Mouse (Mus musculus) C2C12 (cell line): Measurements from ENCODE around the gene Kdm4b. TPM values are rescaled to one million over a fixed set of nuclear protein-coding genes. Genes with fewer than 3 reads are reported as not detected.
A peak's percentile ranks its signal among the peaks of the same experiment; 100 is the strongest.

Source experiments
- H3K27me3 ChIP-seq: one replicate; pipeline ENCODE4 v1.6.1; 2011; ENCODE audit not compliant: control insufficient read depth, insufficient read depth, insufficient read length
- H3K36me3 ChIP-seq: one replicate; pipeline ENCODE4 v1.6.1; 2011; ENCODE audit not compliant: control insufficient read depth, insufficient read depth
- H3K4me3 ChIP-seq: one replicate; pipeline ENCODE4 v1.5.1; 2011; ENCODE audit warnings: mild to moderate bottlenecking, control low read depth; ENCODE audit not compliant: poor library complexity, insufficient read depth, severe bottlenecking
- H3K79me2 ChIP-seq: one replicate; pipeline ENCODE4 v1.6.1; 2011; ENCODE audit not compliant: control insufficient read depth, insufficient read depth
- H3K79me3 ChIP-seq: one replicate; pipeline ENCODE4 v1.6.1; 2011; ENCODE audit warnings: low read depth, control low read depth
- H3ac ChIP-seq: one replicate; pipeline ENCODE3; 2011; ENCODE audit warnings: low read depth; ENCODE audit not compliant: control insufficient read depth, insufficient read length
- CEBPB ChIP-seq: IDR thresholded peaks from one replicate; pipeline ENCODE4 v1.6.1; 2011; ENCODE audit warnings: low read depth, mild to moderate bottlenecking, control low read depth, moderate library complexity
- CTCF ChIP-seq: IDR thresholded peaks from one replicate; pipeline ENCODE4 v1.5.1; 2011; ENCODE audit not compliant: control insufficient read depth, insufficient read depth, insufficient read length
- FOSL1 ChIP-seq: IDR thresholded peaks from one replicate; pipeline ENCODE4 v1.8.0; 2011; ENCODE audit warnings: mild to moderate bottlenecking, low read length; ENCODE audit not compliant: poor library complexity, insufficient read depth, severe bottlenecking
- MAX ChIP-seq: IDR thresholded peaks from one replicate; pipeline ENCODE4 v1.6.1; 2011; ENCODE audit warnings: mild to moderate bottlenecking, control low read depth
- MYOD1 ChIP-seq: IDR thresholded peaks from one replicate; pipeline ENCODE4 v1.6.1; 2011; ENCODE audit warnings: low read depth; ENCODE audit not compliant: control insufficient read depth, insufficient read length
- MYOG ChIP-seq: IDR thresholded peaks from one replicate; pipeline ENCODE4 v1.6.1; 2011; ENCODE audit not compliant: control insufficient read depth, insufficient read length; ENCODE audit errors: extremely low read depth
- USF1 ChIP-seq: IDR thresholded peaks from one replicate; pipeline ENCODE4 v1.6.1; 2011; ENCODE audit warnings: low read depth, mild to moderate bottlenecking, control low read depth, moderate library complexity
- long read RNA-seq, 2 experiments: library from polyadenylated mRNA; unstranded; transcript quantifications; one replicate each; pipeline ENCODE4 v2.0.0; 2019 to 2020
- polyA plus RNA-seq: library from polyadenylated mRNA; unstranded; fragments of >200 nt; fragmentation: generic; extraction: Trizol; gene quantifications from one replicate; pipeline ENCODE4 v1.2.1, GENCODE M21; 2012; ENCODE audit warnings: missing spikeins

Kdm4b gene
- 10.1 TPM for polyA plus RNA-seq
- long read RNA-seq, experiment 1, full-length matches to known transcripts = 2 of 8 reads
- long read RNA-seq, experiment 1, partial matches to known transcripts = 1 of 8 reads
- long read RNA-seq, experiment 1, other reads (novel, unspliced or antisense) = 5 of 8 reads
- long read RNA-seq, experiment 2, full-length matches to known transcripts = 55 of 137 reads
- long read RNA-seq, experiment 2, partial matches to known transcripts = 7 of 137 reads
- long read RNA-seq, experiment 2, other reads (novel, unspliced or antisense) = 75 of 137 reads

GRCm38 (mm10) chr17:56325450-56326152 is at the start of gene Kdm4b:
Kdm4b (plus strand) TSS chr17:56326062.
- Histone ChIP-seq H3K4me3 (peak within 1 kb of the TSS; percentile 46), H3ac (peak within 1 kb of the TSS; percentile 82), H3K27me3 (no peaks in the 10 kb centered on the region), H3K36me3 (peaks cover 19% of the 10 kb centered on the region), H3K79me2 (peaks cover 25% of the 10 kb centered on the region), H3K79me3 (peaks cover 4% of the 10 kb centered on the region)
- TF ChIP-seq MAX (peak; percentile 83), FOSL1 (no peak), USF1 (peak; percentile 91)

- H3K79me3 ChIP-seq = peaks cover 5% of the 10 kb centered on the region
- peak within 1 kb of the TSS; percentile 74 for H3ac ChIP-seq
- peaks cover 10% of the 10 kb centered on the region for H3K36me3 ChIP-seq
- H3K79me2 ChIP-seq = peaks cover 15% of the 10 kb centered on the region
- H3K27me3 ChIP-seq = no peaks in the 10 kb centered on the region
- TF ChIP-seq CTCF (no peak), FOSL1 (peak; percentile 50), CEBPB (no peak), MYOD1 (no peak), MAX (peak; percentile 91), USF1 (peak; percentile 73)
- peak within 1 kb of the TSS; percentile 45 for H3K4me3 ChIP-seq
Measured at GRCm38 (mm10) chr17:56276643-56277566, 49.0 kb upstream of the Kdm4b start, which contains the start of gene Ticam1. Ticam1 (minus strand) TSS chr17:56276786.

- peaks cover 5% of the 10 kb centered on the region for H3K79me3 ChIP-seq
- H3ac ChIP-seq = no peak overlapping the region
Measured at GRCm38 (mm10) chr17:56277567-56277893, 48.3 kb upstream of the Kdm4b start.

GRCm38 (mm10) chr17:56278340-56278739 is 47.5 kb upstream of the Kdm4b start:
- TF ChIP-seq CTCF (no peak), MYOG (no peak), FOSL1 (no peak), CEBPB (no peak), MAX (no peak), USF1 (no peak), MYOD1 (no peak)
- Histone ChIP-seq H3K79me3 (peaks cover 5% of the 10 kb centered on the region), H3K36me3 (peaks cover 8% of the 10 kb centered on the region), H3K4me3 (no peak overlapping the region), H3K27me3 (no peaks in the 10 kb centered on the region), H3K79me2 (peaks cover 15% of the 10 kb centered on the region), H3ac (no peak overlapping the region)

More at GRCm38 (mm10) chr17:56277567-56277893, 48.3 kb upstream of the Kdm4b start:
- no peaks in the 10 kb centered on the region for H3K27me3 ChIP-seq
- H3K36me3 ChIP-seq = peaks cover 8% of the 10 kb centered on the region
- peaks cover 15% of the 10 kb centered on the region for H3K79me2 ChIP-seq
- TF ChIP-seq MYOD1 (no peak), MAX (no peak), MYOG (no peak), CTCF (no peak), CEBPB (no peak), USF1 (no peak), FOSL1 (no peak)
- no peak overlapping the region for H3K4me3 ChIP-seq

GRCm38 (mm10) chr17:56279481-56280155 is 46.2 kb upstream of the Kdm4b start:
- TF ChIP-seq MYOD1 (no peak), MAX (no peak), CTCF (no peak), FOSL1 (no peak), USF1 (no peak), MYOG (no peak), CEBPB (no peak)
- H3K27me3 ChIP-seq = no peaks in the 10 kb centered on the region
- no peak overlapping the region for H3ac ChIP-seq
- peaks cover 5% of the 10 kb centered on the region for H3K79me3 ChIP-seq
- H3K36me3 ChIP-seq = peaks cover 8% of the 10 kb centered on the region
- no peak overlapping the region for H3K4me3 ChIP-seq
- peaks cover 15% of the 10 kb centered on the region for H3K79me2 ChIP-seq
